Mouse (Mus musculus): ENCODE results near the gene Peli2. TPM values are rescaled to one million over a fixed set of nuclear protein-coding genes. Genes with fewer than 3 reads are reported as not detected.
A peak's percentile ranks its signal among the peaks of the same experiment; 100 is the strongest.

The Peli2 gene
- polyA plus RNA-seq, 2 experiments, result 9.1 to 14.5 TPM

DNA sequence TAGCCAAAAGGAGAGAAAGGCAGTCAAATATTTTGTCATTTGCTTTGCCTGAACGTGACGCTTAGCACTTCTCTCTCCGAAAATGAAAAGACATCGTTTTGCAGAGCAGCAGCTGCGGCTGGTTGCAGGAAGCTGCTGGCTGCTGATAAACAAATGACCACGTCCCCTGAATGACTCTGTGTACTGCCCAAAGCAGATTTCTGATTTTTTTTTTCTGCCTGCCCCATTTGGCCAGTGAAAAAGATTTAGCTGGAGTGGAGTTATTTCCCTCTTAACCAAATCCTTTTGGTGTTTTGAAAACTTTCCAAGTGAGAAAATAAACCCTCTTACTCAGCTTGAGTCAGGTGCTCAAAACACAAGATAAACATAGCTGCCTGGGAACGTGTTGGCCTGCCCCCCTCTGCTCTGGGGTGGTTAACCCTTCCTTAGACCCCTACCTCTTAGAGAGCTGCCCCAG, 175.2 kb downstream of the Peli2 start:
- Histone ChIP-seq H3K4me1 (ENCODE audit: control insufficient read depth, insufficient read depth, low read length) (peaks cover 16% of the 10 kb centered on the region), H3K27ac (replicated peaks; ENCODE audit: low read depth, low read length) (no peak overlapping the region; the same call in 1 of the 2 replicates), H3K4me3 (replicated peaks; ENCODE audit: low read length) (no peak overlapping the region), H3K36me3 (ENCODE audit: control insufficient read depth, insufficient read depth, low read length) (no peaks in the 10 kb centered on the region), H3K27me3 (ENCODE audit: control insufficient read depth, insufficient read depth, low read length) (no peaks in the 10 kb centered on the region; the same call in 1 of the 2 replicates), H3K9ac (ENCODE audit: low read depth, low read length, severe bottlenecking) (no peak overlapping the region), H3K9me3 (ENCODE audit: control insufficient read depth, low read length) (no peaks in the 10 kb centered on the region), H3K4me2 (replicated peaks; ENCODE audit: low read depth, low read length, severe bottlenecking) (peak overlapping the region; percentile 8; the same call in 1 of the 2 replicates)
- ATAC-seq (ENCODE audit: low FRiP score, low read depth) (no peak; the same call in 1 of the 2 replicates), DNase-seq (ENCODE audit: low spot score) (peak; percentile 10)
- TF ChIP-seq POLR2A (IDR thresholded peaks at IDR 0.05; ENCODE audit: borderline replicate concordance, extremely low read depth, insufficient read depth, insufficient read length), result no peak
- 13% methylated on average over 7 of the region's 7 CpGs for WGBS

DNA sequence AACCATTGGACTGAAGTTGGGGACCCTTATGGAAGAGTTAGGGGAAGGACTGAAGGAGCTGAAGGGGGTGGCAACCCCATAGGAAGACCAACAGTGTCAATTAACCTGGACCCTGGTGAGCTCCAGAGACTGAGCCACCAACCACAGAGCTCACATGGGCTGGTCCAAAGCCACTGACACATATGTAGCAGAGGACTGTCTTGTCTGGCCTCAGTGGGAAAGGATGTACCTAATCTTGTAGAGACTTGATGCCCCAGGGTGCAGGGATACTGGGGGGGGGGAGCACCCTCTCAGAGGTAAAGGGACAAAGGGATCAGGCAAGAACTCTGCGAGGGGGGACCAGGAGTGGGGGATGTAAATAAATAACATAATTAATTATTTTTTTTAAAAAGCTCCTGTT, 176.2 kb downstream of the Peli2 start:
- no peak for DNase-seq (ENCODE audit: low spot score)
- TF ChIP-seq POLR2A (IDR thresholded peaks at IDR 0.05; ENCODE audit: borderline replicate concordance, extremely low read depth, insufficient read depth, insufficient read length), result no peak
- peaks cover 16% of the 10 kb centered on the region for H3K4me1 ChIP-seq (ENCODE audit: control insufficient read depth, insufficient read depth, low read length)
- no peaks in the 10 kb centered on the region for H3K36me3 ChIP-seq (ENCODE audit: control insufficient read depth, insufficient read depth, low read length)
- no peaks in the 10 kb centered on the region; the same call in 1 of the 2 replicates for H3K27me3 ChIP-seq (ENCODE audit: control insufficient read depth, insufficient read depth, low read length)
- 88% methylated on average over 1 of the region's 1 CpGs for WGBS
- no peak overlapping the region for H3K9ac ChIP-seq (ENCODE audit: low read depth, low read length, severe bottlenecking)
- H3K4me3 ChIP-seq (replicated peaks; ENCODE audit: low read length), result no peak overlapping the region
- no peaks in the 10 kb centered on the region for H3K9me3 ChIP-seq (ENCODE audit: control insufficient read depth, low read length)
- ATAC-seq (ENCODE audit: low FRiP score, low read depth), result no peak
- H3K4me2 ChIP-seq (replicated peaks; ENCODE audit: low read depth, low read length, severe bottlenecking), result no peak overlapping the region
- H3K27ac ChIP-seq (replicated peaks; ENCODE audit: low read depth, low read length), result no peak overlapping the region

DNA sequence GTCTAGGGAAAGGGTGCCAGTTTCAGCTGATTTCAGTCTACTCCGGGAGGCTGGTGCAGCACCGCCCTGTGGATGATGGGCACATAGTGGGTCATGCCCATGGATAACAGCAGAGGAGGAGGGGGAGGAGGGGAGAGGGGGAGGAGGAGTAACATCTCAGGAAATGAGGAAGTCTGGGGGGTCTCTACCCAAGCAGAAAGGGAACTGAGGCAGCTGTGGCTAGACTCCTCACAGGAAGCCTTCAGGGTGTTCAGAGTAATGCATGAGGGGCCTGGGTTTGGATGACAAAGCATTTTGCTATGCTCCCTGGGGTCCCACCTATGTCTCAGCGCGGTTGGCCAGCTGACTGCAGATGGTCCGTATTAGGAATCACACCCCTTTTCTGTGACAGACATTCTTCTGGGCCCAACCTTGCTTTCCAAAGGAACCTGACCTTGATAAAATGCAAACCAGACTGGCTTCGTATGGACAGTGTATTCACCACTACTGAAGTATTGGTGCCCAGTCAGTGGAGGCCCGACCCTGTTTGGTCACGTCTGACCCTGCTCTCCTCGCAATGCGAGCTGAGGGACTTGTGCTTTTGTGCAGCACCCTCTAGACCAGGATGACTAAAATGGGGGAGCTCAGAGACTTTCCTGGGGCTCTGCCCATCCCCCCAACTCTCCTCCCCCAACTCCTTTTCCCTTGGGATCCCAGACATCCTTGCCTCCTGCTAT, 182.0 kb downstream of the Peli2 start:
- no peak overlapping the region for H3K27ac ChIP-seq (replicated peaks; ENCODE audit: low read depth, low read length)
- DNase-seq (ENCODE audit: low spot score), result no peak
- H3K9me3 ChIP-seq (ENCODE audit: control insufficient read depth, low read length), result no peaks in the 10 kb centered on the region
- WGBS, result 68% methylated on average over 10 of the region's 10 CpGs
- H3K9ac ChIP-seq (ENCODE audit: low read depth, low read length, severe bottlenecking), result no peak overlapping the region
- peaks cover 10% of the 10 kb centered on the region for H3K4me1 ChIP-seq (ENCODE audit: control insufficient read depth, insufficient read depth, low read length)
- 0 out of 2 replicates have a peak, but pooled peaks have one; percentile 9 for ATAC-seq (ENCODE audit: low FRiP score, low read depth)
- no peak overlapping the region for H3K4me3 ChIP-seq (replicated peaks; ENCODE audit: low read length)
- H3K27me3 ChIP-seq (ENCODE audit: control insufficient read depth, insufficient read depth, low read length), result no peaks in the 10 kb centered on the region; the same call in 1 of the 2 replicates
- H3K4me2 ChIP-seq (replicated peaks; ENCODE audit: low read depth, low read length, severe bottlenecking), result no peak overlapping the region
- no peaks in the 10 kb centered on the region for H3K36me3 ChIP-seq (ENCODE audit: control insufficient read depth, insufficient read depth, low read length)
- no peak for TF ChIP-seq POLR2A (IDR thresholded peaks at IDR 0.05; ENCODE audit: borderline replicate concordance, extremely low read depth, insufficient read depth, insufficient read length)

DNA sequence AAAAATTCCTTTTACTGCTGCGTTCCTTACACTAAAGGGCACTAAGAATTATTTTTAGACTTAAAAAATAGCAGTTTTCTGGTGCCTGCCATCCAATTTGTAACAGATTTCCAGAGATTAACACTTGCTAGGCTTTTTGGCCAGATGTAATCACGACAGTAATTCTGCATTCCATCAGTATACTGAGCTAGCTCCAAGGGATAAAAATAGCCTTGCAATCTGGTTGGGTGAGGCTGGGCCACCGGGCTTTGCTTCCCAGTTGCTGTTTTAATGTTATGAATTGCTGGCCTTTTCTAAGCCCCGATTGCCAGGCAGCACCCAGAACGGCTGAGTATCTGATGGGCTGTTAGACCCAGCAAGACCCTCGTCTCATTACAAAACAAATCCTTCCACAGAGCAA, 182.6 kb downstream of the Peli2 start:
- Histone ChIP-seq H3K27me3 (ENCODE audit: control insufficient read depth, insufficient read depth, low read length) (no peaks in the 10 kb centered on the region; the same call in 1 of the 2 replicates), H3K4me2 (replicated peaks; ENCODE audit: low read depth, low read length, severe bottlenecking) (no peak overlapping the region), H3K36me3 (ENCODE audit: control insufficient read depth, insufficient read depth, low read length) (no peaks in the 10 kb centered on the region), H3K4me1 (ENCODE audit: control insufficient read depth, insufficient read depth, low read length) (peaks cover 10% of the 10 kb centered on the region), H3K9ac (ENCODE audit: low read depth, low read length, severe bottlenecking) (no peak overlapping the region), H3K27ac (replicated peaks; ENCODE audit: low read depth, low read length) (no peak overlapping the region), H3K9me3 (ENCODE audit: control insufficient read depth, low read length) (no peaks in the 10 kb centered on the region), H3K4me3 (replicated peaks; ENCODE audit: low read length) (no peak overlapping the region)
- no peak for TF ChIP-seq POLR2A (IDR thresholded peaks at IDR 0.05; ENCODE audit: borderline replicate concordance, extremely low read depth, insufficient read depth, insufficient read length)
- peak; percentile 67; the same call in 1 of the 2 replicates for ATAC-seq (ENCODE audit: low FRiP score, low read depth)
- 21% methylated on average over 6 of the region's 6 CpGs for WGBS
- DNase-seq (ENCODE audit: low spot score), result peak; percentile 62

DNA sequence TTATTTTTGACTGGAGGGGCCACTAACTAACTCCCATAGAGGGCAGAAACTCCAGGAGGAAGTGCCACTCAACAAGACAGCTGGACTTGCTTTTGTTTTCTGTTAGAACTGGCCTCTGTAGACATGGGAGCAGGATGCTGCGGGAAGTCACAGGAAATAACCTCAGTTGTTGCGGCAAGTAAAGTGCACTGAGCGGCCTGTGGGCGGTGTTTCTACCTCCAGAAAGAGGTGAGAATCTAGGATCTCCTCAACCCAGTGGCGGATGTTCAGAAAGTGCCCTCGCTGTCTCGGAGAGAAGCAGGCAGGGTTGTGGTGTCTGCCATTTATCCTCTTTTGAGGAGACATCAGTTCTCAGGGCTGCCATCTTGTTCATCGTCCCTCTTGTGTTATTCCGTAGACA, 183.2 kb downstream of the Peli2 start:
- no peaks in the 10 kb centered on the region for H3K36me3 ChIP-seq (ENCODE audit: control insufficient read depth, insufficient read depth, low read length)
- TF ChIP-seq POLR2A (IDR thresholded peaks at IDR 0.05; ENCODE audit: borderline replicate concordance, extremely low read depth, insufficient read depth, insufficient read length), result no peak
- WGBS, result 92% methylated on average over 9 of the region's 9 CpGs

More for the DNA sequence above, 183.2 kb downstream of the Peli2 start:
- Histone ChIP-seq H3K9me3 (ENCODE audit: control insufficient read depth, low read length) (no peaks in the 10 kb centered on the region), H3K4me3 (replicated peaks; ENCODE audit: low read length) (no peak overlapping the region), H3K4me1 (ENCODE audit: control insufficient read depth, insufficient read depth, low read length) (peaks cover 10% of the 10 kb centered on the region), H3K27ac (replicated peaks; ENCODE audit: low read depth, low read length) (no peak overlapping the region), H3K27me3 (ENCODE audit: control insufficient read depth, insufficient read depth, low read length) (no peaks in the 10 kb centered on the region), H3K4me2 (replicated peaks; ENCODE audit: low read depth, low read length, severe bottlenecking) (no peak overlapping the region), H3K9ac (ENCODE audit: low read depth, low read length, severe bottlenecking) (no peak overlapping the region)
- DNase-seq (ENCODE audit: low spot score) (no peak), ATAC-seq (ENCODE audit: low FRiP score, low read depth) (no peak)

All from limb, embryonic 14.5 days (tissue).